Mouse (Mus musculus) ovary, postnatal 14 days (tissue): ENCODE measurements around the gene Adra2a.

Experiments used
- DNase-seq: peaks from one replicate; pipeline ENCODE4 v3.0.0; 2022; ENCODE audit warnings: low spot score

The Adra2a gene

GRCm38 (mm10) chr19:54076362-54077349 is 32.7 kb downstream of the Adra2a start:
- no peak for DNase-seq

GRCm38 (mm10) chr19:54081303-54081702 is 37.4 kb downstream of the Adra2a start:
- no peak for DNase-seq

- DNase-seq = no peak
Observed at GRCm38 (mm10) chr19:54081716-54082165, 37.8 kb downstream of the Adra2a start.

GRCm38 (mm10) chr19:54087319-54087718 is 43.4 kb downstream of the Adra2a start:
- no peak for DNase-seq

GRCm38 (mm10) chr19:54093599-54093998 is 49.6 kb downstream of the Adra2a start:
- no peak for DNase-seq

GRCm38 (mm10) chr19:54095716-54096115 is 51.8 kb downstream of the Adra2a start:
- no peak for DNase-seq

- DNase-seq = no peak
Observed at GRCm38 (mm10) chr19:54098367-54098766, 54.4 kb downstream of the Adra2a start.
